Mouse (Mus musculus) layer of hippocampus, postnatal 10 days (tissue): ENCODE measurements around the gene Slc5a2. TPM values are rescaled to one million over a fixed set of nuclear protein-coding genes. Genes with fewer than 3 reads are reported as not detected.
A peak's percentile ranks its signal among the peaks of the same experiment; 100 is the strongest.

Experiments used
- DNase-seq, 2 experiments: peaks; one replicate each; pipeline ENCODE4 v3.0.0; 2021; ENCODE audit warnings: low spot score in 2 of 2
- long read RNA-seq: library from polyadenylated mRNA; stranded (forward); transcript quantifications from one replicate; pipeline ENCODE4 v2.0.0, GENCODE M21; 2023
- total RNA-seq, 2 experiments: library from RNA; stranded (reverse); gene quantifications; 2 replicates each; pipeline ENCODE4 v1.2.3; 2021

Gene Slc5a2
- total RNA-seq = not detected
- long read RNA-seq = 0 reads

DNA sequence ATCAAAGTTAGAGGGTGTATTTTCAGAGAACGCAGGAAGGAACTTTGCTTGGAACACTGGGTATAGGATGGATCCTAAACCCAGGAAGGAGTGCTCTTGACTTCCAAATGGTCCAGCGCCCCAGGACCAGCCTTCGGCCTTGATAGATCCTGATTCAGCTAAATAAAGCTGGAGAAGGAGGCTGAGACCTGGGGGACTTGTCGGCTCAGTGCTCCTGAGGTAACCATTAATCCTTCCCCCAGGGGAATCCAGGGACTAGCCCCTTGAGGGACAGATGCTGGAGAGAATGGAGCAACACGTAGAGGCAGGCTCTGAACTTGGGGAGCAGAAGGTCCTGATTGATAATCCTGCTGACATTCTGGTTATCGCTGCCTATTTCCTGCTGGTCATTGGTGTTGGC lies at the start of gene Slc5a2:
Gene Slc5a2, plus strand, starts transcription at position 247 of the 400 bp plus-strand sequence.
- no peak for DNase-seq

DNA sequence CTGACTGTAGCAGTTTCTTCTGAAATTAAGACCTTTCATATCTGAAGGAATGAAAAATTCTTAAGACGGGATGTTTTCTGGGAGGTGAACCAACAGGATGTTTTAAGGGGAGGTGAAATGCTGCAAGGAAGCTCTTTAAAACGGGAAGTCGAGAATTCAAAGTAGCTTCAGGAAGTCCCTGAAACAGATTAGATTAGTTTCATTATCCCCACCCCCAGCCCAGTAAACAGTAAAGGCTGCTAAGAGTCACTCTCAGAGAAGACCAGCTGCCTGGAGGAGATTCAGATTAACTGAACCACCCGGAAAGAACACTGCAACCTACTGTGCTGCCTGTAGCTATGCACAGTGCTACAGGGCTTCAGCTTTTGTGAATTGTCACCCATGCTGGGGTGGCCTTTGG lies 45.5 kb upstream of the Slc5a2 start:
- no peak for DNase-seq

- DNase-seq = no peak
These were observed 44.5 kb upstream of the Slc5a2 start for GRCm38 (mm10) chr7:128220936-128221335.

GRCm38 (mm10) chr7:128231741-128232140 lies 33.7 kb upstream of the Slc5a2 start:
- no peak for DNase-seq

GRCm38 (mm10) chr7:128234796-128235195 lies 30.7 kb upstream of the Slc5a2 start:
- DNase-seq = no peak

- no peak for DNase-seq
These were observed 30.0 kb upstream of the Slc5a2 start for GRCm38 (mm10) chr7:128235481-128235880.

GRCm38 (mm10) chr7:128236426-128236825 lies 29.0 kb upstream of the Slc5a2 start:
- no peak for DNase-seq

- peak; percentile 87 to 91 for DNase-seq
These were observed 28.4 kb upstream of the Slc5a2 start, which contains the start of gene Armc5 for GRCm38 (mm10) chr7:128236856-128237592. Armc5 (plus strand) TSS chr7:128237342.

- no peak for DNase-seq
These were observed 27.9 kb upstream of the Slc5a2 start for GRCm38 (mm10) chr7:128237593-128237926.

- DNase-seq = peak; percentile 99 to 100
These were observed 27.3 kb upstream of the Slc5a2 start, which contains the start of gene 9130023H24Rik for GRCm38 (mm10) chr7:128237927-128238778. 9130023H24Rik (minus strand) TSS chr7:128238031.

DNA sequence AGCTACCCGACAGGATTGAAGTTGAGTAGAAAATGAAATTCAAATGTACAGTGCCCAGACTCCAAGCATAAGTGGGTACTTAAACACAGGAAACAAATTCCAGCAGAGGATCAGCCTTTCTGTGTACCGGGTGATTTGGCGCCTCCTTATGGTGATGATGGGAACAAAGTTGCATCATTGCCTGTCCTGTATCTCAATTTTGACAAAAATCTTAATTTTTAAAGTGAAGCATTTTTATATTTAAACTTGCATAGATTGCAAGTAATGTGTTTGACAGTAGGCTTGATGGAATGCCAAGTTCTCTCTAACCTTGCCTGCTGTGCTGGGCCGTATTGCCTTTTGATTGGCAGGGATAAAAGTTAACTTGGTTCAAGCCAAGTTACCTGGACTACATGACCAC lies 26.5 kb upstream of the Slc5a2 start:
- no peak for DNase-seq

DNA sequence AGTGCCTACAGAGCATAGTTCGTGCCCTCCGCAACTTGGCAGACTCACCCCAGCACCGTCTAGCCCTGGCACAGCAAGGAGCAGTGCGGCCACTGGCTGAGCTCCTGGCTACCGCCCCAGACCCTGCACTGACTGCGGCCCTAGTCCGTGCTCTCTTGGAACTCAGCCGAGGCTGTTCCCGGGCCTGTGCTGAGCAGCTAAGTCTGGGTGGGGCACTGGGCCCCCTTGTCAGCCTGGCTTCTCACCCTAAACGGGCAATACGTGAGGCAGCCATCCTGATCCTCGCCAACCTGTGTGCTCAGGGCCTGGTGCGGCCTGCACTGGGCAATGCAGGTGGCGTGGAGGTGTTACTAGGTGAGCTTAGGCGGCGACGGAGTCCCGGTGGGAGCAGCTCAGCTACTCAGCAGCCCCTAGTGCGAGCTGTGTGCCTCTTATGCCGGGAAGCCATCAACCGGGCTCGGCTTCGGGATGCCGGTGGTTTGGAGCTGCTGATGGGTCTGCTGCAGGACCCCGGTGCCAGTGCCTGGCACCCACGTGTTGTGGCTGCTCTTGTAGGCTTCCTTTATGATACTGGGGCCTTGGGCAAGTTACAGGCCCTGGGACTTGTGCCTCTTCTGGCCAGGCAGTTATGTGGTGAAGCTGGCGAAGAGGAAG lies 25.2 kb upstream of the Slc5a2 start:
- peak; percentile 24 to 41 for DNase-seq

DNA sequence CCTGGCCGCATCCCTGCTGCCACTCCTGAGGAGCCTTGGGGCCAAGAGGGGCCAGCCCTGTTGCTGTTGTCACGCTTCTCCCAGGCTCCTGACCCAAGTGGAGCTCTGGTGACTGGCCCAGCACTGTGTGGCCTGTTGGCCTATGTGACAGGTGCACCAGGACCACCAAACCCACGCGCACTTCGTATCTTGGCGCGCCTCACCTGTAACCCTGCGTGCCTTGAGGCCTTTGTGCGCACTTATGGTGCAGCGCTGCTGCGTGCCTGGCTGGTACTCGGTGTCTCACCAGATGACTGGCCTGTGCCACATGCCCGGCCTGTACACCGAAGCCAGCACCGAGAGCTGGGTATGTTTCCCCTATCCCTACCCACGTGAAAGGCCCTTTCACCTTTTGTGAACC lies 23.1 kb upstream of the Slc5a2 start:
- no peak for DNase-seq

DNA sequence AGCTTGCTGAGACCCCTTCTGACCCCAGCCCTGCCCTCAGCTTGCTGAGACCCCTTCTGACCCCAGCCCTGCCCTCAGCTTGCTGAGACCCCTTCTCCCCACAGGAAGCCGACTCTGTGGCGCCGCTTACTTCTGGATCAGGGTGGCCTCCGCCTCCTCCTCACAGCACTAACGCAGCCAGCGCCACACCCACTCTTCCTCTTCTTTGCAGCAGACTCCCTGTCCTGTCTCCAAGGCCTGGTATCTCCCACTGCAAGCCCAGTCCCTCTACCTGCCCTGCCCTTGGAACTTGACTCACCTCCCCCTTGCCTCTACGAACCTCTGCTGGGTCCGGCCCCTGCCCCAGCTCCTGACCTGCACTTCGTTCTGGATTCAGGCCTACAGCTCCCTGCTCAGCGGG lies 21.5 kb upstream of the Slc5a2 start:
- no peak for DNase-seq

- no peak for DNase-seq
These were observed 20.9 kb upstream of the Slc5a2 start for GRCm38 (mm10) chr7:128244410-128245025.

GRCm38 (mm10) chr7:128245547-128245946 lies 19.9 kb upstream of the Slc5a2 start:
- DNase-seq = no peak

- peak; percentile 41 to 53 for DNase-seq
These were observed 18.7 kb upstream of the Slc5a2 start, which contains the start of gene Tgfb1i1 for GRCm38 (mm10) chr7:128246496-128247391. Tgfb1i1 (plus strand) TSS chr7:128246812.

- peak; percentile 90 for DNase-seq
These were observed 18.0 kb upstream of the Slc5a2 start for GRCm38 (mm10) chr7:128247443-128247842.

GRCm38 (mm10) chr7:128248081-128249042 lies 17.1 kb upstream of the Slc5a2 start:
- DNase-seq = no peak
